ENCODE assay signal across 24 mouse cellular contexts in the genomic region with DNA sequence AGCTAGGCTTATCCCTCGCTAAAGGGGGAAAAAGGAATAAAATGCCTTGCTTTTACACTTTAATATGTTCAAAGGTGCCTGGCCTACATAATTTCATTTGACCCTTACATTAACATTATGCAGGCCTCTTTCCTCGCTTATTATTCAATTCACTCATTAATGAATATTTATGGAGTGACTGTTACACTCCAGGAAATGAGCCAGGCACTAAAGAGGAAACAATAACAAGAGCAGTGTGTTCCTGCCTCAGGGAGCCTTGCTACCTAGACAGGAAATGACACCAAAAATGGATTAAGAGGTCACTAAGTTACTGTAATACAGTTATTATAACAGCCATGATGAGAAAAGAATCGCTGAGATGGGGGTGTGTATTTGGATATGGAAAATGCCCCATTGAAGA.
DNase-seq lines count a peak whose midpoint lies in the region; ATAC-seq and TF ChIP-seq lines count a peak whose summit lies in the region.
"Had no signal": no experiment of that assay in that cellular context is flagged by ENCODE, and none has a peak within 500 bp of the region (broad histone marks: within the 10 kb centered on the region; RNA-seq: fewer than 3 reads in every experiment).

No protein-coding gene starts in this region.

- H3K9me3 ChIP-seq in forebrain, embryonic 14.5 days (replicated peaks; ENCODE audit: control insufficient read depth, low read length): no peaks in the 10 kb centered on the region
- no peaks in the 10 kb centered on the region for H3K9me3 ChIP-seq in forebrain, postnatal 0 days (ENCODE audit: low read length)
- H3K9me3 ChIP-seq in midbrain, embryonic 14.5 days (ENCODE audit: control insufficient read depth, low read length): no peaks in the 10 kb centered on the region
- H3K9me3 ChIP-seq in midbrain, embryonic 11.5 days (ENCODE audit: control insufficient read depth, low read length): no peaks in the 10 kb centered on the region
- H3K9me3 ChIP-seq: forebrain, embryonic 10.5 days; forebrain, embryonic 13.5 days; heart, embryonic 10.5 days; heart, embryonic 13.5 days had no signal

- H3K27me3 ChIP-seq in forebrain, embryonic 14.5 days (replicated peaks; ENCODE audit: control insufficient read depth, insufficient read depth, low read length): no peaks in the 10 kb centered on the region
- no peaks in the 10 kb centered on the region for H3K27me3 ChIP-seq in forebrain, postnatal 0 days (ENCODE audit: insufficient read depth, low read length)
- H3K27me3 ChIP-seq in midbrain, embryonic 14.5 days (ENCODE audit: control insufficient read depth, insufficient read depth, low read length): no peaks in the 10 kb centered on the region
- H3K27me3 ChIP-seq in midbrain, embryonic 11.5 days (ENCODE audit: control insufficient read depth, insufficient read depth, low read length): no peaks in the 10 kb centered on the region
- H3K27me3 ChIP-seq: forebrain, embryonic 13.5 days; heart, embryonic 13.5 days had no signal

- H3K4me2 ChIP-seq in forebrain, embryonic 14.5 days (ENCODE audit: low read length): no peak overlapping the region
- no peak overlapping the region for H3K4me2 ChIP-seq in forebrain, postnatal 0 days (ENCODE audit: low read depth)
- no peak overlapping the region for H3K4me2 ChIP-seq in midbrain, embryonic 14.5 days (ENCODE audit: low read length)
- no peak overlapping the region for H3K4me2 ChIP-seq in midbrain, embryonic 11.5 days
- H3K4me2 ChIP-seq: forebrain, embryonic 13.5 days; heart, embryonic 13.5 days; hindbrain, embryonic 14.5 days had no signal

- no peak overlapping the region for H3K9ac ChIP-seq in forebrain, embryonic 14.5 days (ENCODE audit: low read length)
- no peak overlapping the region for H3K9ac ChIP-seq in forebrain, postnatal 0 days
- H3K9ac ChIP-seq in midbrain, embryonic 14.5 days (replicated peaks; ENCODE audit: low read length): no peak overlapping the region
- H3K9ac ChIP-seq in midbrain, embryonic 11.5 days (ENCODE audit: low read length): no peak overlapping the region
- H3K9ac ChIP-seq: forebrain, embryonic 13.5 days; heart, embryonic 13.5 days; hindbrain, embryonic 14.5 days had no signal

- no peak overlapping the region for H3K27ac ChIP-seq in forebrain, embryonic 14.5 days (ENCODE audit: low read depth, low read length)
- no peak overlapping the region for H3K27ac ChIP-seq in forebrain, postnatal 0 days (ENCODE audit: low read depth, low read length)
- peak overlapping the region; percentile 47; the same call in 1 of the 2 replicates for H3K27ac ChIP-seq in layer of hippocampus, adult 2 months
- H3K27ac ChIP-seq in midbrain, embryonic 14.5 days (replicated peaks; ENCODE audit: low read depth, low read length): no peak overlapping the region
- no peak overlapping the region for H3K27ac ChIP-seq in midbrain, embryonic 11.5 days (ENCODE audit: low read depth, low read length)
- H3K27ac ChIP-seq: forebrain, embryonic 10.5 days; forebrain, embryonic 13.5 days; heart, adult 2 months; heart, embryonic 10.5 days; heart, embryonic 13.5 days; hindbrain, embryonic 14.5 days; hindbrain, postnatal 0 days had no signal

- H3K36me3 ChIP-seq in forebrain, embryonic 14.5 days (ENCODE audit: control insufficient read depth, insufficient read depth, low read length): no peaks in the 10 kb centered on the region
- H3K36me3 ChIP-seq in forebrain, postnatal 0 days (ENCODE audit: insufficient read depth): no peaks in the 10 kb centered on the region
- no peaks in the 10 kb centered on the region for H3K36me3 ChIP-seq in midbrain, embryonic 14.5 days (ENCODE audit: control insufficient read depth, insufficient read depth, low read length)
- no peaks in the 10 kb centered on the region for H3K36me3 ChIP-seq in midbrain, embryonic 11.5 days (ENCODE audit: control insufficient read depth, insufficient read depth, low read length)
- H3K36me3 ChIP-seq: forebrain, embryonic 10.5 days; heart, embryonic 10.5 days; heart, embryonic 13.5 days had no signal

- 63% methylated on average over 3 of the region's 3 CpGs for WGBS in forebrain, embryonic 14.5 days
- 47% methylated on average over 3 of the region's 3 CpGs for WGBS in forebrain, postnatal 0 days
- 47% methylated on average over 3 of the region's 3 CpGs for WGBS in midbrain, embryonic 14.5 days
- 69% methylated on average over 3 of the region's 3 CpGs for WGBS in midbrain, embryonic 11.5 days

- H3K4me1 ChIP-seq in forebrain, embryonic 14.5 days (ENCODE audit: control insufficient read depth, insufficient read depth, low read length): no peaks in the 10 kb centered on the region
- H3K4me1 ChIP-seq in forebrain, postnatal 0 days (ENCODE audit: insufficient read depth): no peaks in the 10 kb centered on the region
- H3K4me1 ChIP-seq in midbrain, embryonic 14.5 days (ENCODE audit: control insufficient read depth, insufficient read depth, low read length): no peaks in the 10 kb centered on the region
- no peaks in the 10 kb centered on the region for H3K4me1 ChIP-seq in midbrain, embryonic 11.5 days (ENCODE audit: control insufficient read depth, insufficient read depth, low read length)
- H3K4me1 ChIP-seq: forebrain, embryonic 10.5 days; forebrain, embryonic 13.5 days; heart, embryonic 10.5 days; heart, embryonic 13.5 days had no signal

- H3K4me3 ChIP-seq in forebrain, embryonic 14.5 days (ENCODE audit: low read depth, low read length): no peak overlapping the region
- H3K4me3 ChIP-seq in forebrain, postnatal 0 days (ENCODE audit: low read depth, low read length): no peak overlapping the region
- no peak overlapping the region for H3K4me3 ChIP-seq in layer of hippocampus, adult 2 months
- no peak overlapping the region for H3K4me3 ChIP-seq in midbrain, embryonic 14.5 days (replicated peaks; ENCODE audit: low read depth, low read length)
- no peak overlapping the region for H3K4me3 ChIP-seq in midbrain, embryonic 11.5 days (ENCODE audit: low read depth, low read length)
- H3K4me3 ChIP-seq: forebrain, embryonic 10.5 days; forebrain, embryonic 13.5 days; heart, adult 2 months; heart, embryonic 10.5 days; heart, embryonic 13.5 days had no signal

- no peak for ATAC-seq in forebrain, embryonic 14.5 days
- ATAC-seq in forebrain, postnatal 0 days: no peak
- ATAC-seq in midbrain, embryonic 14.5 days (ENCODE audit: low FRiP score, low TSS enrichment): no peak
- no peak for ATAC-seq in midbrain, embryonic 11.5 days (ENCODE audit: low FRiP score)
- ATAC-seq: forebrain, embryonic 13.5 days; hindbrain, postnatal 0 days had no signal

- intact Hi-C loops in left cerebral cortex, postnatal 36 days (cut with DNase I): no loop called here

- no peak for TF ChIP-seq CTCF in forebrain, postnatal 0 days (IDR thresholded peaks at IDR 0.05; ENCODE audit: low read depth)
- TF ChIP-seq CTCF in layer of hippocampus, adult 2 months (conservative IDR thresholded peaks at IDR 0.05): no peak

- DNase-seq in forebrain, embryonic 14.5 days (ENCODE audit: low spot score): peak; percentile 12
- DNase-seq in forebrain, postnatal 0 days: no peak
- peak in 1 of 2 experiments; percentile 4 for DNase-seq in layer of hippocampus, adult 2 months (ENCODE audit: low spot score in 2 of 2)
- DNase-seq in layer of hippocampus, adult 11-12 months (ENCODE audit: low spot score): no peak
- DNase-seq in midbrain, embryonic 14.5 days: peak; percentile 12
- DNase-seq in midbrain, embryonic 11.5 days (ENCODE audit: low spot score, missing footprints): no peak
- DNase-seq in hindlimb bud, embryonic 11.5 days (ENCODE audit: extremely low spot score, low read depth, low spot score): peak; percentile 26
- DNase-seq in left cerebral cortex, postnatal 36 days (ENCODE audit: low spot score in 2 of 2): no peak
- DNase-seq: adrenal gland, adult 2 months; adrenal gland, postnatal 14 days; cerebellum, adult 11-12 months; cerebellum, adult 8-10 months; cerebellum, postnatal 10 days; gastrocnemius, postnatal 10 days; gastrocnemius, postnatal 36 days; heart, adult 2 months; heart, postnatal 14 days; heart, postnatal 4 days had no signal

Comparison
In these comparisons a context has a peak if more than half of its experiments do, and no peak if none do; other contexts are left out.
1. DNase-seq: peak in forebrain, embryonic 14.5 days (single experiment), midbrain, embryonic 14.5 days (single experiment) and hindlimb bud, embryonic 11.5 days (single experiment); none in forebrain, postnatal 0 days (single experiment), layer of hippocampus, adult 11-12 months (single experiment), midbrain, embryonic 11.5 days (single experiment) and left cerebral cortex, postnatal 36 days (0 of 2).